Mouse (Mus musculus) urinary bladder, postnatal 25 days (tissue): Measurements from ENCODE around the gene Camk2g.

ENCODE experiments used
- DNase-seq: peaks from one replicate; pipeline ENCODE4 v3.0.0; 2022; ENCODE audit warnings: low spot score

The Camk2g gene

GRCm38 (mm10) chr14:20784708-20785107, 9.2 kb downstream of the Camk2g start:
- DNase-seq: no peak

- DNase-seq: no peak
Observed at GRCm38 (mm10) chr14:20783526-20783925, 10.4 kb downstream of the Camk2g start.

GRCm38 (mm10) chr14:20782860-20783259, 11.0 kb downstream of the Camk2g start:
- DNase-seq: no peak

- no peak for DNase-seq
Observed at GRCm38 (mm10) chr14:20780217-20780616, 13.7 kb downstream of the Camk2g start.

- DNase-seq: no peak
Observed at GRCm38 (mm10) chr14:20778496-20778895, 15.4 kb downstream of the Camk2g start.

GRCm38 (mm10) chr14:20775661-20776060, 18.2 kb downstream of the Camk2g start:
- DNase-seq: no peak

GRCm38 (mm10) chr14:20773410-20773809, 20.5 kb downstream of the Camk2g start:
- no peak for DNase-seq

GRCm38 (mm10) chr14:20772808-20773207, 21.1 kb downstream of the Camk2g start:
- no peak for DNase-seq

GRCm38 (mm10) chr14:20771941-20772340, 21.9 kb downstream of the Camk2g start:
- DNase-seq: no peak

- no peak for DNase-seq
Observed at GRCm38 (mm10) chr14:20768581-20768980, 25.3 kb downstream of the Camk2g start.

GRCm38 (mm10) chr14:20767936-20768335, 26.0 kb downstream of the Camk2g start:
- no peak for DNase-seq

GRCm38 (mm10) chr14:20765642-20766258, 28.1 kb downstream of the Camk2g start:
- DNase-seq: peak; percentile 94

- DNase-seq: no peak
Observed at GRCm38 (mm10) chr14:20764942-20765341, 28.9 kb downstream of the Camk2g start.

GRCm38 (mm10) chr14:20758768-20759435, 35.0 kb downstream of the Camk2g start:
- DNase-seq: no peak

GRCm38 (mm10) chr14:20757370-20757907, 36.4 kb downstream of the Camk2g start:
- no peak for DNase-seq

- DNase-seq: no peak
Observed at GRCm38 (mm10) chr14:20753792-20754191, 40.1 kb downstream of the Camk2g start.

GRCm38 (mm10) chr14:20750503-20750902, 43.4 kb downstream of the Camk2g start:
- no peak for DNase-seq

GRCm38 (mm10) chr14:20749494-20750051, 44.3 kb downstream of the Camk2g start:
- no peak for DNase-seq

GRCm38 (mm10) chr14:20748388-20748787, 45.5 kb downstream of the Camk2g start:
- DNase-seq: no peak

- DNase-seq: no peak
Observed at GRCm38 (mm10) chr14:20746935-20747334, 47.0 kb downstream of the Camk2g start.

- DNase-seq: no peak
Observed at GRCm38 (mm10) chr14:20743614-20744013, 50.3 kb downstream of the Camk2g start.

- DNase-seq: no peak
Observed at GRCm38 (mm10) chr14:20741301-20741700, 52.6 kb downstream of the Camk2g start.

GRCm38 (mm10) chr14:20738511-20738910, 55.4 kb downstream of the Camk2g start:
- DNase-seq: no peak
